Mouse (Mus musculus): ENCODE measurements around the gene Nek7. TPM values are rescaled to one million over a fixed set of nuclear protein-coding genes. Genes with fewer than 3 reads are reported as not detected.

Nek7 gene
- total RNA-seq, 2 experiments from 2014 or later: 47.5 to 54.7 TPM

- DNase-seq: no peak
Measured at GRCm38 (mm10) chr1:138507446-138508043, 112.4 kb downstream of the Nek7 start.

- DNase-seq: peak; percentile 53 to 58
Measured at GRCm38 (mm10) chr1:138507014-138507413, 112.9 kb downstream of the Nek7 start.

GRCm38 (mm10) chr1:138504228-138504627 lies 115.7 kb downstream of the Nek7 start:
- DNase-seq: no peak

GRCm38 (mm10) chr1:138500691-138501090 lies 119.2 kb downstream of the Nek7 start:
- DNase-seq: no peak

- DNase-seq: no peak
Measured at GRCm38 (mm10) chr1:138500155-138500554, 119.8 kb downstream of the Nek7 start.

- no peak for DNase-seq
Measured at GRCm38 (mm10) chr1:138499461-138499860, 120.5 kb downstream of the Nek7 start.

- DNase-seq: no peak
Measured at GRCm38 (mm10) chr1:138491382-138492097, 128.4 kb downstream of the Nek7 start.

- peak in 1 of 2 experiments; percentile 34 for DNase-seq
Measured at GRCm38 (mm10) chr1:138487569-138487968, 132.4 kb downstream of the Nek7 start.

- no peak for DNase-seq
Measured at GRCm38 (mm10) chr1:138480694-138481093, 139.2 kb downstream of the Nek7 start.

- DNase-seq: no peak
Measured at GRCm38 (mm10) chr1:138465352-138465751, 154.6 kb downstream of the Nek7 start.

GRCm38 (mm10) chr1:138461425-138461824 lies 158.5 kb downstream of the Nek7 start:
- no peak for DNase-seq

- DNase-seq: no peak
Measured at GRCm38 (mm10) chr1:138449476-138449851, 170.5 kb downstream of the Nek7 start.

GRCm38 (mm10) chr1:138448635-138449475 lies 171.1 kb downstream of the Nek7 start:
- no peak for DNase-seq

- peak in 1 of 2 experiments; percentile 39 for DNase-seq
Measured at GRCm38 (mm10) chr1:138446846-138447245, 173.1 kb downstream of the Nek7 start.

Other genes starting within 250 kb of the Nek7 start
- gene Lhx9, start 228.4 kb upstream of the Nek7 start, total RNA-seq (2021): under 1 TPM in 1 of 2 experiments, not detected in 1; 0.07 TPM
- 10 to 100 TPM; 19.3 to 20.7 TPM for gene 2310009B15Rik, start 236.7 kb upstream of the Nek7 start, total RNA-seq (2021)